Mouse (Mus musculus): ENCODE data around the gene Ireb2. TPM values are rescaled to one million over a fixed set of nuclear protein-coding genes. Genes with fewer than 3 reads are reported as not detected.
"Not testable (repeated sequence)": the region's sequence is repeated elsewhere in the genome, so short reads cannot be mapped to it uniquely, and the experiment has no call there.

Ireb2 gene
- polyA plus RNA-seq, 1 experiment from 2014 or later, result 37.0 TPM

- ATAC-seq (ENCODE audit: insufficient number of reproducible peaks, insufficient read depth, low FRiP score, low TSS enrichment, low read depth), result no peak
- 85% methylated on average over 3 of the region's 3 CpGs for WGBS
Observed at GRCm38 (mm10) chr9:54844556-54845176, 18.9 kb upstream of the Ireb2 start.

DNA sequence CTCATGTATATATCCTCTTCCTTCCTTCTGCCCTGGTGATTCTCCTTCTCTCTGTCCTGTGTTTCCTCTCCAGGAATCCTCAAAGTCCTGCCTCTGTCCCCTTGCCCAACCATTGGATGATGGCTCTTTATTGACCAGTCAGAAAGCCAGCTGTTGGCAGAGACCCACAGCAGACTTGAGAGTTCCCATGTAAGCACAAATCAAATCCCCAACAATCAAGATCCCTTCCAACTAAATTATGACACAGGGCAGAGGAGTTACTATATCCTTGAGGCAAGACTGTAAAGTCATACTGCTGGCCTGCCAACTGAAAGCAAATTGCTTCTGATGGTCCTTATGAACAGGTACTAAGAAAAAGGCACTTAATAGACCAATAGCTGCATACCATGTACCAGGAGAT, 15.4 kb upstream of the Ireb2 start:
- Histone ChIP-seq H3K27me3 (no peaks in the 10 kb centered on the region), H3K4me3 (no peak overlapping the region), H3K27ac (no peak overlapping the region), H3K4me2 (no peak overlapping the region), H3K9me3 (no peaks in the 10 kb centered on the region), H3K4me1 (no peaks in the 10 kb centered on the region), H3K36me3 (no peaks in the 10 kb centered on the region), H3K9ac (no peak overlapping the region)
- ATAC-seq (ENCODE audit: insufficient number of reproducible peaks, insufficient read depth, low FRiP score, low TSS enrichment, low read depth), result no peak

More at GRCm38 (mm10) chr9:54844556-54845176, 18.9 kb upstream of the Ireb2 start:
- Histone ChIP-seq H3K36me3 (no peaks in the 10 kb centered on the region), H3K9ac (no peak overlapping the region), H3K4me3 (no peak overlapping the region), H3K4me1 (no peaks in the 10 kb centered on the region), H3K9me3 (no peaks in the 10 kb centered on the region), H3K27me3 (no peaks in the 10 kb centered on the region), H3K27ac (no peak overlapping the region), H3K4me2 (no peak overlapping the region)

- not testable (repeated sequence) for H3K9me3 ChIP-seq; H3K27me3 ChIP-seq; H3K4me1 ChIP-seq; H3K36me3 ChIP-seq; H3K9ac ChIP-seq; H3K27ac ChIP-seq; H3K4me2 ChIP-seq; H3K4me3 ChIP-seq; ATAC-seq (ENCODE audit: insufficient number of reproducible peaks, insufficient read depth, low FRiP score, low TSS enrichment, low read depth)
- 74% methylated on average over 6 of the region's 6 CpGs for WGBS
Observed at GRCm38 (mm10) chr9:54853036-54853435, 10.6 kb upstream of the Ireb2 start.

DNA sequence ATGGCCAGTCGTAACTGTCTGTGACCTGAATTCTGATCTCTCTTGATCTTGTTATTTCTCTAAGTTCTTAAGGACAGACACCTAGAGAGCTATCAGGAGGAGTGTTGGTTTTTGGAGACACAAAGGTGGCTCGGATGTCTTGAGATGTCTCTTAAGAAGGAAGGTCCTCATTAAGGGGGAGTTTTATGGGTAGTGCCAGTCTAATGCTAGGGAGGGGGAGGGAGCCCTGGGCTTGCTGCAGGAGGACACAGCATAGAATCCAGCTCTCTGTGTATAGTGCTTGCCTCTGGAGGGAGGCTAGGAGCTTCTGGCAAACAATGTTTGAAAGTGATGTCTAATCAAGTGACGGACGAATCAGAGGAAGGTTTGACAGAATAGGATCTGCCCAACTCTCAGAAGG, 10.0 kb upstream of the Ireb2 start:
- no peaks in the 10 kb centered on the region for H3K27me3 ChIP-seq
- H3K9me3 ChIP-seq, result no peaks in the 10 kb centered on the region
- H3K27ac ChIP-seq, result no peak overlapping the region
- no peaks in the 10 kb centered on the region for H3K36me3 ChIP-seq
- WGBS, result 71% methylated on average over 4 of the region's 4 CpGs
- H3K4me1 ChIP-seq, result no peaks in the 10 kb centered on the region
- H3K9ac ChIP-seq, result no peak overlapping the region
- no peak for ATAC-seq (ENCODE audit: insufficient number of reproducible peaks, insufficient read depth, low FRiP score, low TSS enrichment, low read depth)
- H3K4me2 ChIP-seq, result no peak overlapping the region
- H3K4me3 ChIP-seq, result no peak overlapping the region

DNA sequence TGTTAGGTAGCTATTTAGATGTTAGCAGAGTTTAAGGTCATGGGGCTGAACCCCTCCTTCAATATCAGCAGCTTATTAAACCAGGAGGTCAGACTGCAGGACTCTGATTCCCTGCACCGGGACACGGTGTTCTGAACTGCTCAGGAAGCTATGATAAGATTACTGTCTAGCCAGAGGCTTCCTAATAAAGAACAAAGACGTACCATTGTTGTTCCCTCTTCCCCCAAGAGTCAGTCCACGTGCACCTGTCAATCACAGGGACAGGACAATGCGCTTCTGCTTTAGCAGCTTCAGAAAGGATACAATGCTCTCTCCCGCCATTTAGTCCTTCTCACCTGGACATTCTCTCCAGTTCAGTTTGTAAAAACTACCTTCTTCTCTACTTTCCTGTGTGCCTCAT, 8.0 kb upstream of the Ireb2 start:
- Histone ChIP-seq H3K4me2 (no peak overlapping the region), H3K36me3 (no peaks in the 10 kb centered on the region), H3K9me3 (no peaks in the 10 kb centered on the region), H3K4me3 (no peak overlapping the region), H3K27me3 (no peaks in the 10 kb centered on the region), H3K9ac (no peak overlapping the region), H3K27ac (no peak overlapping the region), H3K4me1 (no peaks in the 10 kb centered on the region)
- ATAC-seq (ENCODE audit: insufficient number of reproducible peaks, insufficient read depth, low FRiP score, low TSS enrichment, low read depth), result no peak
- WGBS, result 19% methylated on average over 6 of the region's 6 CpGs

- no peaks in the 10 kb centered on the region for H3K27me3 ChIP-seq
- H3K9me3 ChIP-seq, result no peaks in the 10 kb centered on the region
- no peak for ATAC-seq (ENCODE audit: insufficient number of reproducible peaks, insufficient read depth, low FRiP score, low TSS enrichment, low read depth)
- 66% methylated on average over 6 of the region's 6 CpGs for WGBS
- H3K4me1 ChIP-seq, result no peaks in the 10 kb centered on the region
- no peak overlapping the region for H3K27ac ChIP-seq
- no peak overlapping the region for H3K9ac ChIP-seq
- no peak overlapping the region for H3K4me2 ChIP-seq
- H3K4me3 ChIP-seq, result no peak overlapping the region
- H3K36me3 ChIP-seq, result no peaks in the 10 kb centered on the region
Observed at GRCm38 (mm10) chr9:54856121-54856520, 7.5 kb upstream of the Ireb2 start.

DNA sequence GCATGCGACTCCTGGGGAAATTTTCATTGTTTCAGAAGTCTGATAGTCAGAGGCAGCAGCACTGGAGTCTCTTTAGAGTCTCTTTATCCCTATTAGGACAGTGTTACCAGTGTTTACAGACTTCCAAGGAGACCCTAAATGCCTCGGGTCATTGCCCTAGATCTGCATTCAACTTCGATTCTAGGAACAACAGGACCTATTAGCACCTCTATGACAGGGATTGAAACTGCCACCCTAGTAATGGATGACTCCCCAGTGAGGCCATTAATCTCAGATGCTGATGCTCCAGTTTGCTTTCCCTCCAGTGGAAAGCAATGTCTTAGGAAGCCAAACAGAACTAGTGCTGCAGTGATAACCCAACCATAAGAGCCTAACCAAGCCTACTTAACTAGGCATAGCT, 6.1 kb upstream of the Ireb2 start:
- no peaks in the 10 kb centered on the region for H3K36me3 ChIP-seq
- WGBS, result 40% methylated on average over 3 of the region's 3 CpGs

DNA sequence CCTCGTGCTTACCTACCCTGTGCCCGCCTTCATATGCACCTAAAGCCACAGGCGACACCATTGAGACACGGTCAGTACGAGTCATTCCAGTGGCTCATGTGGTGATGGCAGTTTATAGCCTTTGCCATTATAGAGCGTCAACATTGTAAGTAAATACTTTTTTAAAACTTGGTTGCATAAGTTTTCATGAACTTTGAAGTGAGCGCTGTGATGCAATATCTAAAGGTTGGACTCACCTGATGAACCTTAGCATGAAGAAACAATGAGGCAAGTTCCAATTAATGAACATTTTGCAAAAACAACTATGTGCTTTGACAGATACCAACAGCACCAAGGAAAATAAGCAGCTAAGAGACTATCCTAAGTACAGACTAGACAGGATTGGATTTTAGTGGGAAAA, 3.1 kb upstream of the Ireb2 start:
- Histone ChIP-seq H3K9me3 (no peaks in the 10 kb centered on the region), H3K4me1 (peaks cover 11% of the 10 kb centered on the region), H3K4me2 (no peak overlapping the region), H3K27me3 (no peaks in the 10 kb centered on the region), H3K36me3 (peaks cover 1% of the 10 kb centered on the region), H3K9ac (no peak overlapping the region), H3K4me3 (no peak overlapping the region), H3K27ac (no peak overlapping the region)
- WGBS, result 90% methylated on average over 7 of the region's 7 CpGs
- no peak for ATAC-seq (ENCODE audit: insufficient number of reproducible peaks, insufficient read depth, low FRiP score, low TSS enrichment, low read depth)

More for the DNA sequence above, 6.1 kb upstream of the Ireb2 start:
- no peak overlapping the region for H3K27ac ChIP-seq
- no peaks in the 10 kb centered on the region for H3K9me3 ChIP-seq
- peaks cover under 1% of the 10 kb centered on the region for H3K4me1 ChIP-seq
- no peaks in the 10 kb centered on the region for H3K27me3 ChIP-seq
- H3K4me3 ChIP-seq, result no peak overlapping the region
- no peak overlapping the region for H3K9ac ChIP-seq
- no peak overlapping the region for H3K4me2 ChIP-seq
- no peak for ATAC-seq (ENCODE audit: insufficient number of reproducible peaks, insufficient read depth, low FRiP score, low TSS enrichment, low read depth)

DNA sequence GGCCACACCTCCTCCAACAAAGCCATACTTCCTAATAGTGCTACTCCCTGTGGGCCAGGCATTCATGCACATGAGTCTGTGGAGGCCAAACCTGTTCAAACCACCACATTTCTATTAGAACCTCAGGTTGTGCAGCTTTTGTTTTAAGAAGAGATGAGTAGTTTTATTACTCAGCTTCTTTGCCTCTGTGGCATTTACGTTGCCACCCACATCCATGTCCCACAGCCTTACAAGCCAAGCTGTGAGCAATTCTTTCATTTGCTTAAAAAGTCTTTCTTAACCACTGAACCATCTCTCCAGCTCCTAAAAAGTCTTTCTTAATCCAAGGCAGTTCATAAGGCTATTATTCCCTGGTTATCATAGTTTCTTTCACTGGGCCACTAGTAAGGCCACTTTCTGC, 15.2 kb downstream of the Ireb2 start:
- no peak overlapping the region for H3K4me2 ChIP-seq
- peaks cover 60% of the 10 kb centered on the region for H3K36me3 ChIP-seq
- H3K9me3 ChIP-seq, result no peaks in the 10 kb centered on the region
- 95% methylated on average over 1 of the region's 1 CpGs for WGBS
- H3K4me1 ChIP-seq, result no peaks in the 10 kb centered on the region
- H3K9ac ChIP-seq, result no peak overlapping the region
- no peaks in the 10 kb centered on the region for H3K27me3 ChIP-seq
- no peak overlapping the region for H3K27ac ChIP-seq
- ATAC-seq (ENCODE audit: insufficient number of reproducible peaks, insufficient read depth, low FRiP score, low TSS enrichment, low read depth), result no peak
- H3K4me3 ChIP-seq, result no peak overlapping the region

DNA sequence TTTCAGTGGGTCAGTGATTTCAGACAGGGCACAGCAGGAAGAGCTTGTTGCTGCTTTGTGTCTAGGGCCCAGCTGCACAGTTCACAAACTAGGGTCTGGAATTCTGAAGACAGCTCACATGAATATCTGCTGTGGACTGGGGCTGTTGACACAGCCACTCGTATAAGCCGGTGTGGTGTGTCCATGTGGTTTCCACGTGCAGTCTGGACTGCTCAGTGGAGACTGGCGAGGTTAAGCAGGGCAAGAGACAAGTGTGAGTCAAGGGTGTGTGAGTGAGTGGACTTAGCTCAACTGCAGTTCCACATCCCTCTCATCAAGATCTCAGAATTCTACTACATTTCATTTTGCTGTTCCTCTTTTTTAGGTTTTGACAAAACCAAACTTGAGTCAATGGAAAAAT, 28.5 kb downstream of the Ireb2 start:
- Histone ChIP-seq H3K4me2 (no peak overlapping the region), H3K27me3 (no peaks in the 10 kb centered on the region), H3K9ac (no peak overlapping the region), H3K36me3 (peaks cover 64% of the 10 kb centered on the region), H3K9me3 (no peaks in the 10 kb centered on the region), H3K4me3 (no peak overlapping the region), H3K4me1 (no peaks in the 10 kb centered on the region), H3K27ac (no peak overlapping the region)
- ATAC-seq (ENCODE audit: insufficient number of reproducible peaks, insufficient read depth, low FRiP score, low TSS enrichment, low read depth), result no peak
- WGBS, result 78% methylated on average over 4 of the region's 4 CpGs

DNA sequence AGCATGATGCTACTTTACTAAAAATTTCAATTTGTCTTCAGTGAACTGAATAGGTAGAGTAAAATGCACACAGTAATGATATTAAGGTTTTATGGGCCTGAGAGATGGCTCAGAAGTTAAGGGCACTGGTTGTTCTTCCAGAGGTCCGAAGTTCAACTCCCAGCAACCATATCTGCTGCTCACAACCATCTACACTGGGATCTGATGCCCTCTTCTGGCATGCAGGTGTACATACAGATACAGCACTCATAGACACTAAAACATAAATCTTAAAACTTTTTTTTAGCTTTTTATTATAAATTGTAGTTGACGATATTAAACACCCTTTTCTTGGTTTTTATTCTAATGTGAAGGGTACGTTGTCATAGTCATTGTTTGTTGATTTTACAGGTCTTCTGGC, 33.5 kb downstream of the Ireb2 start:
- no peaks in the 10 kb centered on the region for H3K4me1 ChIP-seq
- no peaks in the 10 kb centered on the region for H3K27me3 ChIP-seq
- H3K36me3 ChIP-seq, result peaks cover 78% of the 10 kb centered on the region
- ATAC-seq (ENCODE audit: insufficient number of reproducible peaks, insufficient read depth, low FRiP score, low TSS enrichment, low read depth), result no peak
- no peak overlapping the region for H3K9ac ChIP-seq
- 89% methylated on average over 3 of the region's 3 CpGs for WGBS
- H3K4me3 ChIP-seq, result no peak overlapping the region
- H3K4me2 ChIP-seq, result no peak overlapping the region
- no peak overlapping the region for H3K27ac ChIP-seq
- no peaks in the 10 kb centered on the region for H3K9me3 ChIP-seq

- Histone ChIP-seq H3K27ac (no peak overlapping the region), H3K4me2 (no peak overlapping the region), H3K9me3 (no peaks in the 10 kb centered on the region), H3K36me3 (peaks cover 56% of the 10 kb centered on the region), H3K4me3 (no peak overlapping the region), H3K4me1 (no peaks in the 10 kb centered on the region), H3K9ac (no peak overlapping the region), H3K27me3 (no peaks in the 10 kb centered on the region)
- no peak for ATAC-seq (ENCODE audit: insufficient number of reproducible peaks, insufficient read depth, low FRiP score, low TSS enrichment, low read depth)
- WGBS, result 93% methylated on average over 5 of the region's 5 CpGs
Observed at GRCm38 (mm10) chr9:54909446-54909845, 45.9 kb downstream of the Ireb2 start.

DNA sequence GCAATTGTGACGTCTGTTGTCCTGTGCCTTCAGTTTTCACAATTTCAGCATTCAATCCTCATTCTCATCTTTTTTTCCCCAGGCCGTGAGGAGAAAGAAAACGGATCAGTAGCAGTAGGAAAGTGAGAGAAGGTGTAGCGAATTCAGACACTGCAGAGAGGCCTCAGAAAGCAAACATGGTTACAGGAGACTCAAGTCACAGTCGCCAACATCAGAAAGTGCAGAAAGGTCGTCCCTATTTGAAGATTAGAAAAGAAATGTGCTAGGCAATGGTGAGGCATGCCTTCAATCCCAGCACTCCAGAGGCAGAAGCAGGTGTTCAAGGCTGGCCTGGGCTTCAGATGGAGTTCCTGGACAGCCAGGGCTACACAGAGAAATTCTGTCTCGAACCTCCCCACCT, 52.0 kb downstream of the Ireb2 start:
- peaks cover 9% of the 10 kb centered on the region; the same call in 1 of the 2 replicates for H3K36me3 ChIP-seq

More for the DNA sequence above, 52.0 kb downstream of the Ireb2 start:
- H3K27me3 ChIP-seq, result no peaks in the 10 kb centered on the region
- WGBS, result 68% methylated on average over 7 of the region's 7 CpGs
- no peak overlapping the region for H3K4me2 ChIP-seq
- peaks cover 9% of the 10 kb centered on the region for H3K4me1 ChIP-seq
- no peak for ATAC-seq (ENCODE audit: insufficient number of reproducible peaks, insufficient read depth, low FRiP score, low TSS enrichment, low read depth)
- no peak overlapping the region for H3K27ac ChIP-seq
- no peak overlapping the region for H3K9ac ChIP-seq
- no peak overlapping the region for H3K4me3 ChIP-seq
- H3K9me3 ChIP-seq, result no peaks in the 10 kb centered on the region

Data from embryonic facial prominence, embryonic 13.5 days (tissue).